Mouse (Mus musculus): ENCODE measurements around the gene Zbbx. TPM values are rescaled to one million over a fixed set of nuclear protein-coding genes. Genes with fewer than 3 reads are reported as not detected.

Zbbx gene
- polyA plus RNA-seq, 1 experiment from 2014 or later, result 1.8 TPM

Other genes starting within 250 kb of the Zbbx start
- gene Serpini2, start 105.0 kb upstream of the Zbbx start, polyA plus RNA-seq (2014; fragmentation: Nextera tagmentation; extraction: Ambion mirVana), result not detected in 2 replicates

Data from embryonic facial prominence, embryonic 14.5 days (tissue).